Mouse (Mus musculus): ENCODE measurements around the gene Hist2h2aa1. TPM values are rescaled to one million over a fixed set of nuclear protein-coding genes. Genes with fewer than 3 reads are reported as not detected.
"Not testable (repeated sequence)": the region's sequence is repeated elsewhere in the genome, so short reads cannot be mapped to it uniquely, and the experiment has no call there.

Gene Hist2h2aa1
- polyA plus RNA-seq, 1 experiment from 2014 or later, result 27.1 TPM

GRCm38 (mm10) chr3:96273591-96274465 is 28.5 kb downstream of the Hist2h2aa1 start:
- no peaks in the 10 kb centered on the region for H3K9me3 ChIP-seq
- H3K4me2 ChIP-seq (replicated peaks), result no peak overlapping the region
- 86% methylated on average over 17 of the region's 17 CpGs for WGBS
- no peak overlapping the region for H3K27ac ChIP-seq (replicated peaks)
- no peak for ATAC-seq (ENCODE audit: low FRiP score, low read depth)
- no peak overlapping the region for H3K4me3 ChIP-seq
- H3K4me1 ChIP-seq, result peaks cover 13% of the 10 kb centered on the region
- H3K9ac ChIP-seq (replicated peaks), result no peak overlapping the region
- peaks cover 12% of the 10 kb centered on the region; the same call in 1 of the 2 replicates for H3K27me3 ChIP-seq
- no peaks in the 10 kb centered on the region for H3K36me3 ChIP-seq

DNA sequence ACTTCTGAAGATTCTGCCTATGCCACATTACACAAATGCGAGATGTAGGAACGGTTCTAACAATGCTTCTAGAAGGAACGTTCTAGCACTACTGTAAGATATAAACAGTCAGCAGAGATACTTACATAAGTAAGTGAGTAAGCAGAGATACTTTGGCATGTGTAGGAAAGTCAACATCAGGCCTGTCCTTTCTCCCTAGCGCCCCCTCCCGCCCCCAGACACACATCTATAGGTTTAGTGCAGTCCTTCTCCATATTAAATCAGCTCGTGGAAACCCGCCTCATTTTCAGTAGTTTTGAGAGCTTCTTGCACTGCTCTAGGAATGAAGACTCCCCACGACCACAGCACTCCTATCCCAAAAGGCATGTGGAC is 32.1 kb downstream of the Hist2h2aa1 start:
- Histone ChIP-seq H3K4me2 (replicated peaks) (peak overlapping the region; percentile 80), H3K36me3 (no peaks in the 10 kb centered on the region), H3K4me1 (peaks cover 13% of the 10 kb centered on the region), H3K9me3 (no peaks in the 10 kb centered on the region), H3K9ac (replicated peaks) (peak overlapping the region; percentile 57), H3K27me3 (peaks cover 25% of the 10 kb centered on the region), H3K27ac (replicated peaks) (peak overlapping the region; percentile 89), H3K4me3 (peak overlapping the region; percentile 50)
- no peak; the same call in 1 of the 2 replicates for ATAC-seq (ENCODE audit: low FRiP score, low read depth)
- 18% methylated on average over 8 of the region's 8 CpGs for WGBS

- no peaks in the 10 kb centered on the region for H3K9me3 ChIP-seq
- peak overlapping the region; percentile 57 for H3K9ac ChIP-seq (replicated peaks)
- H3K36me3 ChIP-seq, result no peaks in the 10 kb centered on the region
- H3K27ac ChIP-seq (replicated peaks), result peak overlapping the region; percentile 89
- peak overlapping the region; percentile 50 for H3K4me3 ChIP-seq
- ATAC-seq (ENCODE audit: low FRiP score, low read depth), result peak; percentile 97
- WGBS, result under 1% methylated on average over 49 of the region's 49 CpGs
- peaks cover 13% of the 10 kb centered on the region for H3K4me1 ChIP-seq
- H3K27me3 ChIP-seq, result peaks cover 31% of the 10 kb centered on the region
- H3K4me2 ChIP-seq (replicated peaks), result peak overlapping the region; percentile 80
These were observed 32.7 kb downstream of the Hist2h2aa1 start for GRCm38 (mm10) chr3:96277800-96278624.

DNA sequence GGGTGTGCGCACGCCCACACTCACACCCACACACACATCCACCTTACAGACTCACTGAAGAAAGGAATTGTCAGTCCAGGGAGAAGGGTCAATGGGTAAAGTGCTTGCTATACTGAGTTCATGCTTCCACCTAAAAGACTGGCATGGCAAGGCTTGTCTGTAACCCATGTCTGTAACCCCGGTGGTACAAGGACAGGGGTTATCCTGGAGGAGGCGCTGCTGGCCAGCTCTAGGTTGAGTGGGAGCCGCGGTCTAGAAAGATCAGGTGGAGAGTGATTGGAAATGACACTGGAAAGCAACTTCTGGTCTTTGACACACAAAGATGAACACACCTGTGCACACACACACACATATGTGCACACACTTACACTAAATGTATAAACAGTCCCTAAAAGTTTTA is 35.4 kb downstream of the Hist2h2aa1 start:
- 52% methylated on average over 6 of the region's 6 CpGs for WGBS
- Histone ChIP-seq H3K4me1 (peaks cover 13% of the 10 kb centered on the region), H3K9ac (replicated peaks) (no peak overlapping the region), H3K4me3 (no peak overlapping the region), H3K27me3 (peaks cover 52% of the 10 kb centered on the region), H3K4me2 (replicated peaks) (no peak overlapping the region), H3K27ac (replicated peaks) (no peak overlapping the region), H3K9me3 (no peaks in the 10 kb centered on the region), H3K36me3 (no peaks in the 10 kb centered on the region)
- ATAC-seq (ENCODE audit: low FRiP score, low read depth), result no peak

- no peak overlapping the region for H3K9ac ChIP-seq (replicated peaks)
- no peak for ATAC-seq (ENCODE audit: low FRiP score, low read depth)
- H3K9me3 ChIP-seq, result no peaks in the 10 kb centered on the region
- WGBS, result 30% methylated on average over 4 of the region's 4 CpGs
- no peaks in the 10 kb centered on the region for H3K36me3 ChIP-seq
- no peak overlapping the region for H3K27ac ChIP-seq (replicated peaks)
- H3K4me2 ChIP-seq (replicated peaks), result no peak overlapping the region
- peaks cover 48% of the 10 kb centered on the region for H3K27me3 ChIP-seq
- 0 out of 2 replicates have a peak, but pooled peaks cover 4% of the 10 kb centered on the region for H3K4me1 ChIP-seq
- H3K4me3 ChIP-seq, result no peak overlapping the region
These were observed 39.2 kb downstream of the Hist2h2aa1 start for GRCm38 (mm10) chr3:96284457-96284856.

DNA sequence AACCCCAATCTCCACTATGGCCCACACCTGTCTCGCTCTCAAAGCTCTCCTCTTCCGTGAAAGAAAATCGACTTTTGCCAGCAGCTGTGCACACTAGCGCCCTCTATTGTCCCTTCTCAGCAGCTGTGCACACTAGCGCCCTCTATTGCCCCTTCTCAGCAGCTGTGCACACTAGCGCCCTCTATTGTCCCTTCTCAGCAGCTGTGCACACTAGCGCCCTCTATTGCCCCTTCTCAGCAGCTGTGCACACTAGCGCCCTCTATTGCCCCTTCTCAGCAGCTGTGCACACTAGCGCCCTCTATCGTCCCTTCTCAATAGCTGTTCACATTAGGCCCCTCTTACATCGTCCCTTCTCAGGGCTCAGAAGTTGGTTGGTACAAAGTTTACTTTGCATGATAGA is 42.0 kb downstream of the Hist2h2aa1 start:
- 92% methylated on average over 11 of the region's 11 CpGs for WGBS

GRCm38 (mm10) chr3:96289201-96289600 is 43.9 kb downstream of the Hist2h2aa1 start:
- WGBS, result 77% methylated on average over 3 of the region's 3 CpGs
- 0 out of 2 replicates have a peak, but pooled peaks cover 16% of the 10 kb centered on the region for H3K27me3 ChIP-seq
- H3K27ac ChIP-seq (replicated peaks), result no peak overlapping the region
- no peak overlapping the region for H3K4me2 ChIP-seq (replicated peaks)
- no peaks in the 10 kb centered on the region for H3K9me3 ChIP-seq
- no peak overlapping the region for H3K4me3 ChIP-seq
- no peaks in the 10 kb centered on the region for H3K36me3 ChIP-seq
- no peak for ATAC-seq (ENCODE audit: low FRiP score, low read depth)
- 0 out of 2 replicates have a peak, but pooled peaks cover 4% of the 10 kb centered on the region for H3K4me1 ChIP-seq
- H3K9ac ChIP-seq (replicated peaks), result no peak overlapping the region

More for the DNA sequence above, 42.0 kb downstream of the Hist2h2aa1 start:
- not testable (repeated sequence) for H3K36me3 ChIP-seq; H3K9ac ChIP-seq (replicated peaks); H3K27ac ChIP-seq (replicated peaks); ATAC-seq (ENCODE audit: low FRiP score, low read depth); H3K4me3 ChIP-seq; H3K9me3 ChIP-seq; H3K4me2 ChIP-seq (replicated peaks); H3K4me1 ChIP-seq
- peaks cover 35% of the 10 kb centered on the region for H3K27me3 ChIP-seq

DNA sequence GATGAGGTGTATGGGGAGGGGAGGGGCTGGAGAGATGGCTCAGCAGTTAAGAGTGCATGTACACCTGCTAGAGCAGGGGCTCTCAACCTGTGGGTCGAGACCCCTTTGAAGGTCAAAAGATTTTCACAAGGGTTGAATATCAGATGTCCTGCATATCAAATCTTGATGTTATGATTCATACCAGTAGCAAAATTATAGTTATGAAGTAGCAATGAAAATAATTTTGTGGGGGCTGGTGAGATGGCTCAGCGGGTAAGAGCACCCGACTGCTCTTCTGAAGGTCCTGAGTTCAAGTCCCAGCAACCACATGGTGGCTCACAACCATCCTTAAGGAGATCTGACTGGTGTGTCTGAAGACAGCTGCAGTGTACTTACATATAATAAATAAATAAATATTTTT is 45.4 kb downstream of the Hist2h2aa1 start:
- not testable (repeated sequence) for H3K4me1 ChIP-seq; H3K36me3 ChIP-seq; H3K9me3 ChIP-seq; ATAC-seq (ENCODE audit: low FRiP score, low read depth); H3K27me3 ChIP-seq; H3K9ac ChIP-seq (replicated peaks); H3K4me3 ChIP-seq; H3K27ac ChIP-seq (replicated peaks); H3K4me2 ChIP-seq (replicated peaks)
- 91% methylated on average over 3 of the region's 3 CpGs for WGBS

GRCm38 (mm10) chr3:96292641-96293040 is 47.3 kb downstream of the Hist2h2aa1 start:
- H3K4me1 ChIP-seq, result no peaks in the 10 kb centered on the region
- H3K36me3 ChIP-seq, result no peaks in the 10 kb centered on the region
- H3K27me3 ChIP-seq, result no peaks in the 10 kb centered on the region
- no peak overlapping the region for H3K27ac ChIP-seq (replicated peaks)
- ATAC-seq (ENCODE audit: low FRiP score, low read depth), result no peak
- H3K9me3 ChIP-seq, result no peaks in the 10 kb centered on the region
- 77% methylated on average over 6 of the region's 6 CpGs for WGBS
- no peak overlapping the region for H3K4me2 ChIP-seq (replicated peaks)
- H3K9ac ChIP-seq (replicated peaks), result no peak overlapping the region
- no peak overlapping the region for H3K4me3 ChIP-seq

DNA sequence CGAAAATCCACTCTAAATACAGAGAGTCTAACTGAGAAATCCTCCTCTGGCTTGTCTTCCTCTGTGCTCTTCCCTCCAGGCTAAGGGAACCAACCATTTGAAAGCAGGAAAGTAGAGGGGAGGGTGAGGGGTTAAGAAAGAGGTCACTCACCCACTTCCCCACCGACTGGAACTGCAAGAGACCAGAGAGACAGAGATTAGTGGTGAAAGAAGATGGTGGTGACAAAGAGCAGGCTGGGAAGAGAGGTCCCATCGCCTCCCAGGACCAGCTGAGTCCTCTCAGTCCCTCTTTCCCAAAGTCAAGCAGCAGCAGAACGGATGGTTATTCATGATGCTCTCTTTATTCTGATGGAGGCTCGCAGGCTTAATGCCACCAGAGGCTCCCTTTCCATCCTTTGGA is 48.1 kb downstream of the Hist2h2aa1 start:
- Histone ChIP-seq H3K9me3 (no peaks in the 10 kb centered on the region), H3K4me3 (no peak overlapping the region), H3K4me1 (no peaks in the 10 kb centered on the region), H3K4me2 (replicated peaks) (no peak overlapping the region), H3K36me3 (no peaks in the 10 kb centered on the region), H3K27ac (replicated peaks) (no peak overlapping the region), H3K27me3 (no peaks in the 10 kb centered on the region), H3K9ac (replicated peaks) (no peak overlapping the region)
- 42% methylated on average over 5 of the region's 5 CpGs for WGBS
- ATAC-seq (ENCODE audit: low FRiP score, low read depth), result no peak

DNA sequence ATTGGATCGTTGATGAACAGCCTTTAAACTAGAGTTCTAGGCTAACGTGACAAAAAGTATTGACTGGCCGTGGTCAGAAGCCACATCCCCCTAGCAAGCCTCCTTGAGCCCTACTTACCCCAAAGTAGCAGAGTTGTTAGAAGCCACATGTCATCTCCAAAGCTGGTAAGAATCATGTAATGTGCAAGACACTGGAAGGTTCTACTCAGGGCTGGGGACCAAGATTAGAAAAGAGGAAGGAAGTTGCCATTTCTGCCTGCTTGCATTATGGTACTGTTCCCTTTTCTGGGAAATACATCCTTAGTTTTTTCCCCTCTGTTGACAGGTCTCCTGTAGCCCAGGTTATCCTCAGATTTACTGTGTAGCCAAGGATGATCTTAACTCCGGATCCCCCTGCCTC is 48.5 kb downstream of the Hist2h2aa1 start, which contains the start of gene Fcgr1:
TSS of gene Fcgr1 (minus strand) at position 183 of the 400 bp plus-strand sequence.
- 85% methylated on average over 4 of the region's 4 CpGs for whole genome bisulfite sequencing
- Histone ChIP-seq H3K4me2 (replicated peaks) (no peak within 1 kb of the TSS), H3K27ac (replicated peaks) (no peak within 1 kb of the TSS), H3K36me3 (no peaks in the 10 kb centered on the region), H3K4me3 (no peak within 1 kb of the TSS), H3K27me3 (no peaks in the 10 kb centered on the region), H3K9ac (replicated peaks) (no peak within 1 kb of the TSS), H3K9me3 (no peaks in the 10 kb centered on the region), H3K4me1 (no peaks in the 10 kb centered on the region)
- no peak for ATAC-seq (ENCODE audit: low FRiP score, low read depth)
